In genomic region chr13:64365326-64365725, GRCm38 (mm10) we compare ENCODE assay signal across 19 mouse cellular contexts.
"Had no signal": no experiment of that assay in that cellular context is flagged by ENCODE, and none has a peak within 500 bp of the region (broad histone marks: within the 10 kb centered on the region; RNA-seq: fewer than 3 reads in every experiment).

No protein-coding gene starts in this region.

- ATAC-seq: lung, postnatal 0 days; midbrain, embryonic 15.5 days had no signal

- DNase-seq: kidney, adult 8-10 months; kidney, postnatal 25 days; layer of hippocampus, adult 9-11 months; liver, embryonic 13.5 days; lung, embryonic 14.5 days; retina, postnatal 1 day; right cerebral cortex, postnatal 25 days; spleen, adult 18-20 months; thymus, postnatal 25 days had no signal

- H3K9ac ChIP-seq: limb, embryonic 13.5 days; liver, embryonic 13.5 days; lung, embryonic 14.5 days; midbrain, embryonic 12.5 days; midbrain, embryonic 15.5 days; neural tube, embryonic 13.5 days; stomach, embryonic 15.5 days had no signal

- H3K27ac ChIP-seq: kidney, postnatal 0 days; layer of hippocampus, adult 2 months; limb, embryonic 10.5 days; limb, embryonic 13.5 days; liver, embryonic 13.5 days; macrophage; midbrain, embryonic 12.5 days; midbrain, embryonic 15.5 days; neural tube, embryonic 13.5 days; stomach, embryonic 15.5 days had no signal

- H3K4me3 ChIP-seq: layer of hippocampus, adult 2 months; limb, embryonic 10.5 days; limb, embryonic 13.5 days; liver, embryonic 13.5 days; midbrain, embryonic 12.5 days; midbrain, embryonic 15.5 days; neural tube, embryonic 13.5 days; stomach, embryonic 15.5 days had no signal

- H3K9me3 ChIP-seq: limb, embryonic 10.5 days; limb, embryonic 13.5 days; liver, embryonic 13.5 days; midbrain, embryonic 12.5 days; midbrain, embryonic 15.5 days; neural tube, embryonic 13.5 days; stomach, embryonic 15.5 days had no signal

- H3K27me3 ChIP-seq: limb, embryonic 13.5 days; liver, embryonic 13.5 days; midbrain, embryonic 12.5 days; midbrain, embryonic 15.5 days; neural tube, embryonic 13.5 days; stomach, embryonic 15.5 days had no signal

- H3K4me2 ChIP-seq: limb, embryonic 13.5 days; liver, embryonic 13.5 days; lung, embryonic 14.5 days; midbrain, embryonic 12.5 days; midbrain, embryonic 15.5 days; neural tube, embryonic 13.5 days; stomach, embryonic 15.5 days had no signal

- H3K4me1 ChIP-seq: stomach, embryonic 15.5 days had no signal
